Mouse (Mus musculus) cortical plate, adult 2 months (tissue): Measurements from ENCODE around the gene Slc25a44.

Source experiments
- CTCF ChIP-seq: fragments of 200-500 bp; IDR thresholded peaks from 2 replicates; pipeline ENCODE4 v1.5.1; 2011; ENCODE audit warnings: mild to moderate bottlenecking, control low read depth, low read length; ENCODE audit not compliant: insufficient read depth; ENCODE audit errors: extremely low read depth
- POLR2A ChIP-seq: fragments of 200-500 bp; IDR thresholded peaks from 2 replicates; pipeline ENCODE4 v1.6.1; 2011; ENCODE audit warnings: mild to moderate bottlenecking, low read length, control low read depth; ENCODE audit not compliant: insufficient read depth; ENCODE audit errors: extremely low read depth

GRCm38 (mm10) chr3:88446471-88447123 is 21.7 kb upstream of the Slc25a44 start:
- no peak for TF ChIP-seq POLR2A
- TF ChIP-seq CTCF, result no peak
